Mouse (Mus musculus): Measurements from ENCODE around the gene Emp1. TPM values are rescaled to one million over a fixed set of nuclear protein-coding genes. Genes with fewer than 3 reads are reported as not detected.

Gene Emp1
- total RNA-seq (2023), result 10 to 100 TPM; 10.3 to 12.2 TPM

GRCm38 (mm10) chr6:135362459-135363159 is at the start of gene Emp1:
Gene Emp1 (plus strand): TSS chr6:135362545.

Other genes with a start within 250 kb of the Emp1 start
- gene Gprc5d, start 244.3 kb upstream of the Emp1 start, total RNA-seq (2023), result under 1 TPM in 1 of 2 experiments, not detected in 1; 0.26 TPM
- 10 to 100 TPM in 1 of 2 experiments, 1 to 10 TPM in 1; 9.3 to 11.3 TPM for gene Fam234b, start 164.6 kb upstream of the Emp1 start, total RNA-seq (2023)
- gene Hebp1, start 164.5 kb upstream of the Emp1 start, total RNA-seq (2023), result 10 to 100 TPM; 28.8 to 38.5 TPM
- gene Gsg1, start 108.2 kb upstream of the Emp1 start, total RNA-seq (2023), result not detected
- gene Pbp2, start 52.1 kb upstream of the Emp1 start, total RNA-seq (2023), result not detected

Data from neutrophil, adult 83 days (primary cell).